Mouse (Mus musculus): Measurements from ENCODE around the gene Lgals3. TPM values are rescaled to one million over a fixed set of nuclear protein-coding genes. Genes with fewer than 3 reads are reported as not detected.

Lgals3 gene
- polyA plus RNA-seq, 1 experiment from 2014 or later: 273 TPM

DNA sequence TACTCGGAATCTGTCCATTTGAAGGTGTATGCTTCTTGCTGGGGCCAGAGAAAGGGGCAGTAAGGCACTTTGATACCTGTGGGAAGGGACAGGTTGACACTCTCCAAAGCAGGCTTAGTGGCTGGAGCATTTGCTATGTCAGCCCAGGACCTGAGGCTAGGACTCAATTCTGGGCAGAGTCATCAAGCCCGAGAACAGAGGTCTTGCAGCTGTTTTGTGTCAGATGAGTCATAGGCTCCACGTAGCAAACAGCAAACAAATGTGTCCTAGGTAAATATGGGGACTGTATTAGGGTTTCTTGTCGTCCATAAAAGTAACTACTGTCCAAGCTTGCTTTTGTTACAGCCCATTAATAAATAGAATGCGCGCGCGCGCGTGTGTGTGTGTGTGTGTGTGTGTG lies 15.3 kb upstream of the Lgals3 start:
- H3K9ac ChIP-seq (ENCODE audit: low read depth, low read length): no peak overlapping the region
- TF ChIP-seq CTCF (IDR thresholded peaks at IDR 0.05; ENCODE audit: low read depth): no peak
- ATAC-seq: no peak

DNA sequence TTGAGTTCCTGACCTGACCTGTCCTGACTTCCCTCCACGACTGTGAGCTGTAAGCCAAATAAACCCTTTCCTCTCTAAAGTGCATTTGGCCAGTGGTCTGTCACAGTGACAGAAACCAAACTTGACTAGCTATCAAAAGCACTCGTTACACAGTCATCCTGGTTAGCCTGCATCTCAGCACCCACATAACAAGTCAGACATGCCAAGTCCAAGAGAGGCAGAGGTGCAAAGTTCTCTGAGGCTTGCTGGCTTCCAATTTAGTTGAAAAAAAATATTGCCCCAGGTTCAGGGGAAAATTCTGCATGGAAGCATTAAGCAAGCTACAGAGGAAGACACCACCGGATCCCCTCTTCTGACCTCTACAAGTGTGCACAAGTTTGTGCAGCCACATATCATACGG lies 14.3 kb upstream of the Lgals3 start:
- 69% methylated on average over 4 of the region's 4 CpGs for WGBS
- 0 out of 2 replicates have a peak, but pooled peaks cover 5% of the 10 kb centered on the region for H3K4me1 ChIP-seq (replicated peaks; ENCODE audit: control insufficient read depth, insufficient read depth, low read length)
- H3K27me3 ChIP-seq (replicated peaks; ENCODE audit: control insufficient read depth, insufficient read depth, low read length): no peaks in the 10 kb centered on the region
- TF ChIP-seq CTCF (IDR thresholded peaks at IDR 0.05; ENCODE audit: low read depth): no peak
- ATAC-seq: no peak
- H3K36me3 ChIP-seq (ENCODE audit: control insufficient read depth, insufficient read depth): no peaks in the 10 kb centered on the region
- no peak overlapping the region for H3K9ac ChIP-seq (ENCODE audit: low read depth, low read length)
- H3K4me2 ChIP-seq (replicated peaks; ENCODE audit: low read depth): no peak overlapping the region
- no peaks in the 10 kb centered on the region for H3K9me3 ChIP-seq (ENCODE audit: control insufficient read depth)
- H3K27ac ChIP-seq (ENCODE audit: low read depth, low read length): no peak overlapping the region
- no peak overlapping the region for H3K4me3 ChIP-seq (ENCODE audit: low read depth, low read length)

More for the DNA sequence above, 15.3 kb upstream of the Lgals3 start:
- Histone ChIP-seq H3K9me3 (ENCODE audit: control insufficient read depth) (no peaks in the 10 kb centered on the region), H3K4me1 (replicated peaks; ENCODE audit: control insufficient read depth, insufficient read depth, low read length) (0 out of 2 replicates have a peak, but pooled peaks cover 5% of the 10 kb centered on the region), H3K36me3 (ENCODE audit: control insufficient read depth, insufficient read depth) (no peaks in the 10 kb centered on the region), H3K4me2 (replicated peaks; ENCODE audit: low read depth) (no peak overlapping the region), H3K27me3 (replicated peaks; ENCODE audit: control insufficient read depth, insufficient read depth, low read length) (no peaks in the 10 kb centered on the region), H3K27ac (ENCODE audit: low read depth, low read length) (no peak overlapping the region), H3K4me3 (ENCODE audit: low read depth, low read length) (no peak overlapping the region)
- WGBS: 87% methylated on average over 10 of the region's 10 CpGs

DNA sequence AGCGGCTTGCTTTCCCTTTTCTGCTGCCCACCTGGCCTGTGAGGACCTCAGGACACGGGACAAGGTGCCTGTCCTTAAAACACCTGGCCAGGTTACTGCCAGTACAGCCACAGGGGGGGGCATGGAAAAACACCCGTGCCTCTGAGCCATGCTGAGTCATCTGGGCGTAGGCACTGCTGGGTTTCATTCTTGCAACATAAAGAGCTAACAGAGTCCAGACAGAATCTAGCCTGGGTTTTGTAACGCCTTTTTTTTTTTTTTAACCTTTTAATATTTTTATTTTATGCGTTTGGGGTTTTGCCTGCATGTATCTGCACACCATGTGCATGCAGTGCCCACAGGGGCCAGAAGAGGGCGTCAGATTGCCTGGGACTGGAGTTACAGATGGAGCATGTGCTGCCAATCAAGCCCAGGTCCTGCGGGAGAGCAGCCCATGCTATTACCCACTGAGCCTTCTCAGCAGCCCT lies 13.4 kb upstream of the Lgals3 start:
- ATAC-seq: peak; percentile 76
- H3K4me2 ChIP-seq (replicated peaks; ENCODE audit: low read depth): 0 out of 2 replicates have a peak overlapping the region, but pooled peaks have one; percentile 9
- 0 out of 2 replicates have a peak, but pooled peaks cover 5% of the 10 kb centered on the region for H3K4me1 ChIP-seq (replicated peaks; ENCODE audit: control insufficient read depth, insufficient read depth, low read length)
- H3K27ac ChIP-seq (ENCODE audit: low read depth, low read length): peak overlapping the region; percentile 54
- no peak overlapping the region for H3K9ac ChIP-seq (ENCODE audit: low read depth, low read length)
- no peak overlapping the region for H3K4me3 ChIP-seq (ENCODE audit: low read depth, low read length)
- H3K36me3 ChIP-seq (ENCODE audit: control insufficient read depth, insufficient read depth): no peaks in the 10 kb centered on the region
- WGBS: 51% methylated on average over 8 of the region's 8 CpGs
- H3K27me3 ChIP-seq (replicated peaks; ENCODE audit: control insufficient read depth, insufficient read depth, low read length): no peaks in the 10 kb centered on the region
- no peaks in the 10 kb centered on the region for H3K9me3 ChIP-seq (ENCODE audit: control insufficient read depth)
- peak; percentile 63 for TF ChIP-seq CTCF (IDR thresholded peaks at IDR 0.05; ENCODE audit: low read depth)

DNA sequence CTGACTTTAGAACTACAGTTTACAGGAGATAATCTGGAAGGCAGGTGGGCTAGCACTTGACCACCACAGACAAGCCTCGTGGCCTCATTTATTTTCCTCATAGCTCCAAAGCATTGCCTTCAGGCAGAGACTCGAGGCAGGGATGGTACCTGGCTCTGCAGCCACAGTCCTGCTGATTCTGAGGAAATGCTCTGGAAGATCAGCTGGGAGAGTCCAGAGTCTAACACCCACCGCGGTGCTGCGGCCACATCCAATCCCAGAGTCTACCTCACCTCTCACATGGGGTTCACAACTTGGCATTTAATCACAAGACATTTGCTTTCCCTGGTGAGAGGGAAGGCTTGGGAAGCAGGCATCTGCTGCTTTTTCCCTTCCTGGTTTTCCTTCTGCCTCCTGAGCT lies 12.6 kb upstream of the Lgals3 start:
- Histone ChIP-seq H3K27ac (ENCODE audit: low read depth, low read length) (peak overlapping the region; percentile 54; the same call in 1 of the 2 replicates), H3K4me2 (replicated peaks; ENCODE audit: low read depth) (0 out of 2 replicates have a peak overlapping the region, but pooled peaks have one; percentile 9), H3K4me1 (replicated peaks; ENCODE audit: control insufficient read depth, insufficient read depth, low read length) (0 out of 2 replicates have a peak, but pooled peaks cover 5% of the 10 kb centered on the region), H3K9me3 (ENCODE audit: control insufficient read depth) (no peaks in the 10 kb centered on the region), H3K9ac (ENCODE audit: low read depth, low read length) (no peak overlapping the region), H3K4me3 (ENCODE audit: low read depth, low read length) (no peak overlapping the region), H3K27me3 (replicated peaks; ENCODE audit: control insufficient read depth, insufficient read depth, low read length) (no peaks in the 10 kb centered on the region), H3K36me3 (ENCODE audit: control insufficient read depth, insufficient read depth) (no peaks in the 10 kb centered on the region)
- 38% methylated on average over 5 of the region's 5 CpGs for WGBS
- ATAC-seq: peak; percentile 67
- TF ChIP-seq CTCF (IDR thresholded peaks at IDR 0.05; ENCODE audit: low read depth): no peak

DNA sequence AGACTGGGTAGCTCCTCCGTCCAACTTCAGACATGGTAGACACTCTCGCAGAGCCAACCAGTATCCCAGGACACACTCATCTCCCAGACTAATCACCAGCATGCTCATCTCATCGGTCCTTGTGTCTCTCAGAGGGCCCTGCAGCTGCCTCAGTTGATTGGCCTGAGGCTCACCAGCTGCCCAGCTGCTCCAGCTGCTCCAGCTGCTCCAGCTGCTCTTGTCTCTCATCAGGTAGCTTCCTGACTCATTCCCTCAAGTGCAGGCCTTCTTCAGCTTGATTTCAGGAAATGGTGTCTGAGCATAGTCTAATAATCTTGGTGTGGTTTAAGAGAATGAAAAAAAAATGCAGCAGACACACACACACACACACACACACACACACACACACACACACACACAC lies 10.9 kb upstream of the Lgals3 start:
- Histone ChIP-seq H3K27ac (ENCODE audit: low read depth, low read length) (no peak overlapping the region), H3K4me1 (replicated peaks; ENCODE audit: control insufficient read depth, insufficient read depth, low read length) (0 out of 2 replicates have a peak, but pooled peaks cover 5% of the 10 kb centered on the region), H3K9ac (ENCODE audit: low read depth, low read length) (no peak overlapping the region), H3K27me3 (replicated peaks; ENCODE audit: control insufficient read depth, insufficient read depth, low read length) (no peaks in the 10 kb centered on the region), H3K4me3 (ENCODE audit: low read depth, low read length) (no peak overlapping the region), H3K4me2 (replicated peaks; ENCODE audit: low read depth) (no peak overlapping the region), H3K9me3 (ENCODE audit: control insufficient read depth) (no peaks in the 10 kb centered on the region), H3K36me3 (ENCODE audit: control insufficient read depth, insufficient read depth) (no peaks in the 10 kb centered on the region)
- TF ChIP-seq CTCF (IDR thresholded peaks at IDR 0.05; ENCODE audit: low read depth): no peak
- WGBS: 76% methylated on average over 3 of the region's 3 CpGs
- no peak for ATAC-seq

DNA sequence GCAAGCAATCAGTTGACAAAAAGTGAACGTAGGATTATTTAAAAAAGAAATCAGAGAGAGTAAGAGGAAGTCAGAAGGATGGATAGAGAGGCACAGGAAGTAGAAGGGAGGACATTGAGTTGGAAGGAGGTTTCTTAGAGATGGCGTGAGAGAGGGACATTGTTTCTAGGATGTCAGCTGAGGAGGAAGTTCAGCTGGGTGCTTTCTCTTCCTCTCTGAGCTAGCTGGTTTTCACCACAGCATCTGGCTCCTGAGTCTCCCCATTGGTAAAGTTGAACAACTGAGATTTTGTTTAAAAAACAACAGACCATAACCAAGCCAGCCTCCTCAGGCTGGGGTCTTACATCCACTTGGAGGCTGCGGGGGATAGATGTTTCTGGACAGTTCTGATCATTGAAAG lies 7.9 kb upstream of the Lgals3 start:
- TF ChIP-seq CTCF (IDR thresholded peaks at IDR 0.05; ENCODE audit: low read depth): no peak
- Histone ChIP-seq H3K9ac (ENCODE audit: low read depth, low read length) (no peak overlapping the region), H3K4me2 (replicated peaks; ENCODE audit: low read depth) (no peak overlapping the region), H3K4me1 (replicated peaks; ENCODE audit: control insufficient read depth, insufficient read depth, low read length) (0 out of 2 replicates have a peak, but pooled peaks cover under 1% of the 10 kb centered on the region), H3K9me3 (ENCODE audit: control insufficient read depth) (no peaks in the 10 kb centered on the region), H3K4me3 (ENCODE audit: low read depth, low read length) (no peak overlapping the region), H3K27ac (ENCODE audit: low read depth, low read length) (no peak overlapping the region), H3K36me3 (ENCODE audit: control insufficient read depth, insufficient read depth) (no peaks in the 10 kb centered on the region), H3K27me3 (replicated peaks; ENCODE audit: control insufficient read depth, insufficient read depth, low read length) (no peaks in the 10 kb centered on the region)
- 59% methylated on average over 3 of the region's 3 CpGs for WGBS
- no peak for ATAC-seq

All from intestine, postnatal 0 days (tissue).